Mouse (Mus musculus) hindlimb bud, embryonic 11.5 days (tissue): Measurements from ENCODE around the gene Il2rb.

Experiments used
- DNase-seq: peaks from one replicate; pipeline ENCODE4 v3.0.0-alpha.2; 2012; ENCODE audit warnings: low read depth, low spot score; ENCODE audit errors: extremely low spot score

Il2rb gene

DNA sequence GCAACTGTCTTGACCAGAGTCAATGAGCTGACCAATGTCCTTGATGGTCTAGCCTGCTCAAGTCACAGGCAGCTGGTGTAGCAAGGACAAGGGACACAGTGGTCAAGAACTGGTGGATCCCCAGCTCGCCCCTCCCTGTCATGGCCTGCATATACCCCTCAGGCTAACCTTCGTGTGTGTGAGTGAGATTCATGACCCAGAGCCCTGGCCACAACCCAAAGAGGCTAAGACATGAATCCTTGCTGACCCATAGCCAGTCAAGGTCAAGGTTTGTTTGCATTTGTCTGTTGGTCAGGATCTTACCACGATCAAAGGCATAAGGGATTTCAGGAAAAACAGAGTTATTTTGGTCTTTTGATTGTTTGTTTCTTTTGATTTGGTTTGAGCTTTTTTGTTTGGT, 12.6 kb downstream of the Il2rb start:
- DNase-seq = no peak

DNA sequence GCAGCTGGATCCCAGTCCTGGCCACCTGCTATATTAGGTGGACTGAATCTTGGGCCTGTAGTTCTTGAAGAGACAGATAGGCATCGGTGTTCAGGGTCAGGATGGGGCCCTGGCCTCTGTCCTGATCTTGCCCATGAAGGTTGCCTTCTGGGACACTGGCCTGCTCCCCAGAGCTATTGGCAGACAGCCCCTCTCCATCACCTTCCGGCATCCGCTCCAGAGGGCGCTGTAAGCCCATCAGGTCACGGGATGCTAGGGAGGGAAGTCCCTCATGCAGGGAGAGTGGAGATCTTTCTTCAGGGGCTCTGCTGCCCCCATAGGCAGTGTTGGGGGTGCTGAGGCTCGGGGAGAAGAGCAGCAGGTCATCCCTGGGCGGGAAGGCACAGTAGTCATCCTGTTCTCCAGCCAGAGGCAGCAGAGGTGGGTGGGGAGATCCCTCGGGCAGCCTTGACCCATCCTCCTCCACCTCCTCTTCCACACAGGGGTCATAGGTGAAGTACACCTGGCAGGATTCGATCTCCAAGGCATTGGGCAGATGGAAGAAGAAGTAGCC, 13.5 kb downstream of the Il2rb start:
- no peak for DNase-seq

DNA sequence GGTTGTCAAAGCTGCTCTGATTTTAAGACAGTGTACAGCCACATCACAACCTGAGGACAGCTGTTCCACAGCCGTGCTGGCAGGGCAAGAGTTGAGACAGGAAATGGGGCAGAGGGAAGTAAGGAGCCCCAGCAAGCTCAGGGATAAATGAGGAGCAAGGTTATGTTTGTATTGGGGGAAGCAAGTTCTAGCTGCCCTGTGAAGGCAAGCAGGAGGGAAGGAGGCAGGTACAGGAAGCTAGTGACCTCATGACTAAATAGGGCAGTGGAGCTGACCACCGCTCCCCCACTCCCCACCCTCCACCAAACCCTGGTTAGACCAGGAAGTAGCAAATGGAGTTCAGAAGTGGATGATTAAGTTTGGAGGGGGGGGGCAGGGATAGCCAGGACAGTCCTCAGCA, 14.1 kb downstream of the Il2rb start:
- no peak for DNase-seq

DNA sequence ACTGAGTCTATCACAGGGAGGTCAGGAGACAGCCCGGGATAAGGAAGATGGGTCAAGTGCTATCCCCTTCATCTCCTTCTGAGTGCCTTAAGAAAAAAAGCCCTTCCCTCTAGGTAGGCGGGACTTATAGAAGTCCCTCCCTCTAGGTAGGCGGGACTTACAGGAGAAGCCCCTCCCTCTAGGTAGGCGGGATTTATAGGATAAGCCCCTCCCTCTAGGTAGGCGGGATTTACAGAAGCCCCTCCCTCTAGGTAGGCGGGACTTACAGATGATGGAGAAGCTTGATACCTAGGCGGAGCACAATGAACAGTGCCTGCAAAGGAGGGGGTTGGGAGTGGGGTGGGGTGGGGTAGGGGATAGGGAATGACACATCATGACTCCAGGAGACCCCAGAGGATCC, 15.0 kb downstream of the Il2rb start:
- no peak for DNase-seq

DNA sequence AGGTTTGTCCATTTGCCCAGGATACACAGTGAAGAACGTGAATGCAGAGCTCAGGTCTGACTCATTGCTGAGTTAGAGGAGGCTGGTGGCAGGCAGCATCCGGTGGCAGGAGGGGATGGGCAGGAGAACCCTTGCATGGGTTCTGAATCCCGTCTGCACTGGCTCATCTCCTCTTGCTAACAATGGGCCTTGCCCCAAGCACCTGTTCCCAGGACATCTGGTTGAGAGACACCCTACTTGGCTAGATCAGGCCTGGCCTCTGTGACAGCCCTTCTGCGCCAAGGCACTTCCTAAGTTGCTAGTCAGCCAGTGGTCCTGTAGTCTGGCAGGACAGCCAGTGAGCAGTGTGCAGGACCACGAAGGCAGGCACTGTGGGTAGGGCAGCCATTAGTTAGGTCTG, 15.6 kb downstream of the Il2rb start:
- DNase-seq = no peak

DNA sequence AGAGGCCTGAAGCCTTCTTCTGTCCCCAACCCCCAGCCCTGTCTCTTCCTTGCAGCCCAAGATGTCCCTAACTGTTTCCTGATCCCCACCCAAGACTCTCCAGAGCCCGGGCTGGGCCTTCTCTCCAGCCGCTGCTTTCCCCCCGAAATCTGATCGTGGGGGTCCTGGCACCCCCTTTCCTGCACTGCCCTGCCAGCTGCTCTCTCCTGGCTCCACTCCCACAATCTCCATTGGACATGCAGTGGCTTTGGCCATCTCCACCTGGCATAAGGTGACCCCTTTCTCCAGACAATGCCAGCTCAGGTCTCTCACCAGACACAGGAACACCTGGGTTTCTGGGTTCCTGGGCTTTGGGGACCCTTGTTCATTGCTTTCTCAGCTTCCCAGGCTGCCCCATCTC, 17.0 kb downstream of the Il2rb start:
- DNase-seq = no peak

DNA sequence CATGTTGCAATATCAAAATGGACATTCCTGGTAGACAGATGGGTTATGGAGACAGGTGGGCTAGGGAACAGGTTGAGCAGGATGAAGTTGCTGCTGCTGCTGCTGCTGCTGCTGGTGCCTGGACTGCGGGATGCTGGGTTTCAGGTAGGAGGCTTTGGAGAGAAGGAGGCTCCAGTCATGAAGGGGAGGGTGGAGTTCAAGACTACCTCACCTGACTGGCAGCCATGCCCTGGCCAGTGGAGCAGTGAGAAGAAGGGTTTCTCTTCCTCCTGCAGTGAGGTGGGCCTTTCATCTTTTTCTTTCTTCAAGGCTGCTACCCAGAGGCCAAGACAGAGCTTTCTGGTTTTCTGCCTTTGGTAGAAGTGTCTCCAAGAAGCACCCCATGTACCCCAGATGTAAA, 18.2 kb downstream of the Il2rb start:
- no peak for DNase-seq

DNA sequence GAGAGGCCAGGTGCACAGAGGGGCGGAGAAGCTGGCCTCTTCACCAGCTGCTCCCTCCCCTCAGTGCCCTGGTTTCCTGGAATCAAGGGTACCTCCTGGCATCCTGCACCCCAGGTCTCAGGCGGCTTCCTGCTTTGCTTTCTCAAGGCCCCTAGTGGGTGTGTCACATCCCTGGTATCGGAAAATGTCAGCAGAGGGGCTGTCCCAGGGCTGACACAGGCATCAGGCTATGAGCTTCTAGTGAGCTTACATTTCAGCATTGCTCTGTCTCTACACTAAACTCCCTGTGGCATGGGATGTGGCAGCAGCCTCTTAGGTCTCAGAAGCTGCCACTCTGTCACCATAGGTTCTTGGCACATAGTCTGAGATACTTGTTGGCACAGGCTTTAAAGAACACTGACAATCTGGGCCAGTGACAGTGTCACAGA, 19.5 kb downstream of the Il2rb start:
- no peak for DNase-seq

DNA sequence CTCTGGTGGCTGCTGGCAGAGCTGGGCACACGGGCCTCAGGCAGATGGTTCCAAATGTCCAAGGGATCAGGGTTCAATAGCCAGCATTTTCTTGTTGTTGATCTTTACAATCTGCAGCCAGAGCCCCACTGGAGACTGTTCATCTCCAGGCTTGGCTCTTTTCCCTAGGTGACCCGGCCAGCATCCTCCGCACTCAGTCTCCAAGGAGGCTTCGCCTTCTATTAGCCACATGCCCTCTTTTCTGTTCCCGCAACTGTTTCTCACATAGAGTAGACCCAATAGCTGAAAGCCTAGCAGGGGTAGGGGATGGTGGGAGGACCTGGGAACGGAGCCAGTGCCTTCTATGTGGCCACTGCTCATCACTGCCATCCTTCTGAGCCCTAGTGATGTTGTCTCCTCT, 21.6 kb downstream of the Il2rb start:
- DNase-seq = no peak

DNA sequence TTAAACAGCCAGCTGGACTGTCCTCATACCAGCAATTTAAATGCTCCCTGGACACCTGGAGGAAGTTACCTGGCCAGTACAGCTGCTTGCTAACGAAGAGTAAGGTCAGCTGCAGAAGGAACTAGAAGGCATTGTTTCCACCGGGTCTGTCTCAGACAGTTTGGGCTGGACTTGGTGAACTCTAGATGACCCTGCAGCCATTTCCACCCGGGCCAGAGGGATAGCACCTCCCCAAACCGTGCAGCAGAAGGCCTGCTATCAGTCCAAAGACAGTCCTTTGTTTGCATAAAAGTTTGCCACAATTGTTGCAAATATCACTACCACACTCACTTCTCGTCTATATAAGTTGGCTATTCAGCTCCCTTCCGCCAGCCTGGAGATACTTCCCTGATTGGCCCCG, 23.2 kb downstream of the Il2rb start:
- no peak for DNase-seq

DNA sequence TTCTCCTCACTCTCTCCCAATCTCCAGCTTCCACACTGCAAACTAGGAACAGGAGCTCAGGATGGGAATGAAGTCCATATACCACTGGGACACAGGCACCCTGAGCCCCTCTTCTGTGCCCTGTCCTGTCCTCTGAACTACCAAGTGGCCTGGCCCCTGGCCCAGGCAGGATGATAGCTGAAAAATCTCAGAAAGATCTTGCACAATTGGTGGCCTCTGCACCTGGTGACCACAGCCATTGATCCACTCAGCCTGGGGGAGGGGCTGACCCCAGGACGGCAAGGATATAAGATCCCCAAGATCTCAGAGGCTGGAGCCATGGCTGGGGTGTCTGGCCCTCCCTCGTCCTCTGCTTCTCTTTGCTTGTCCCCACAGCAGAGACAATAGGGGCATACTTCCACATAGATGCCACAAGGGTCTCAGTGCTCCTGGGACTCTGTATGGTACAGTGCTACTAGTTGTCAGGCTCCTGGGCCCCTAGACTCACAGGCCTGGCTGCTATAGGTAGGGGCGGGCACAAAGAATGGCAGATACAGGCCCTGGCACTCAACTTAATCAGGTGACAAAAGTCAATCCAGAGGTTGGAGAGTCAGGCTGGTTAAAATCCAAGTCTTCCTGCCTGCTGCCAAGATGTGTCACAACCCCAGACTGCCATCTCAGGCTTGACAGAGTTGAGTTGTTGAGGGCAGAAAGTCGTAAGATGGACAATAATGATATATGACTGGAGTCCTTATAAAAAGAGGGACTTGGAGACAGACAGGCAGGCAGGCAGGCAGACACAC, 24.4 kb downstream of the Il2rb start:
- no peak for DNase-seq

DNA sequence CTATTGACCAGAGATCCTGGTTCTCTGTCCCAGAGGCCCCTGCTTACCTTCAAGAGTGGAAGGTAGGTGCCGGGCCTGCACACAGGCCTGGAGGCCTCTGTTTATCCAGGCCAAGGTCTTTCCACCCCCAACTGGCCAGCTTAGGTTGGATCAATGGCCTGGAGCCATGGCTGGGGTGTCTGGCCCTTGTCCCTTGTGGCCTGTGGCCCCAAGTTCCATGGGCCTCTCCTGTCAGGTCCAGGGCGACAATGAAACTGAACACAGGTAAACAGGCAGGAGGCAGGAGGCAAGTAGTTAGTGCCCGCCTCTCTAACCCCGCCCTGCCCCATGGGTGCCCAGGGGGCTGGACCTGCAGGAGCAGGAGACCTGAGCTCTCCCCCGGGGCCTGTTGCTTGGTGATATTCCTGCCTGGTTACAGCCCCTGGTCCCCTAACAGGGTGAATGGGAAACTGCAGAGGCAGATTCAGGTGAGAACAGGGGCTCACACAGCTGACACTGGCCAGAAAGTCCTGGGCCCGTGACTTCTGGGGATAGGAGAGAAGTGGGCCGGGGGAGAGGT, 26.6 kb downstream of the Il2rb start, which contains the start of gene Tmprss6:
Gene Tmprss6 (minus strand): TSS at position 256 of the 559 bp plus-strand sequence.
- no peak for DNase-seq

DNA sequence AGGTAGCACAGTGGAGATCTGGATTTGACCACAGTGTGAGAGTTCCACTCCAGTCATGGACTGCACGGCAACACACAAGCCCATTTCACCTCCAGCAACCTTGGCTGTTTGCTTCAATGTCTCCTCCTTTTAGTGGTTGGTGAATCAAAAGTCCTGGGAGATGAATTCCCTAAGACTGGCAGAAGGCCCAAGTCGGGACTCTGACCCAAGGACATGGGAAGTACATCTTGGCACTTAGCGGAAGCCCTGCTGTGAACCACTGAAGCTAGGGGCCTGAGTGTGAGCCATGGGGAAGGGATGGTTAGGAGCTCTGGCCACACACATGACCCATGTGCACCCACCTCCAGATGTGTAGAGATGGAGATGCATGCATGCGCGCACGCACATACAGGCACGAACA, 27.5 kb downstream of the Il2rb start:
- DNase-seq = no peak

DNA sequence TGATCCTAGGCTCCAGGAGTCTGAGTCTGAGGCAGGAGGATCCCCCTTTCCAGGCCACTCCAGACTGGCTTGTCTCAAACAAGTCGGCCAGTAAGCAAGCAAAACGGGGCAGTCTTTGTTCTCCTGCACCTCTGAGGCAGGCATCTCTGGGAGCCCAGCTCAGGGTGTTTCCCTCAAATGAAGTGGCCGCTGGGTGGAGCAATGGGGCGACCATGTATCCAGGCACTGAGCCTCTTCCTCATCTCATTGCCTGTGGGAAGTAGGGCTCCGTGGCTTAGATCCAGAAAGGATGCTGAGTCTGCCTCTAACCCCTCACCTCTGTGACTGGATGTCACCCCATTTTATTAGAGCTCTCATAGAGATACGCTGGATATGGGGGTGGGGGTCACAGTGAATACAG, 28.3 kb downstream of the Il2rb start:
- DNase-seq = no peak

DNA sequence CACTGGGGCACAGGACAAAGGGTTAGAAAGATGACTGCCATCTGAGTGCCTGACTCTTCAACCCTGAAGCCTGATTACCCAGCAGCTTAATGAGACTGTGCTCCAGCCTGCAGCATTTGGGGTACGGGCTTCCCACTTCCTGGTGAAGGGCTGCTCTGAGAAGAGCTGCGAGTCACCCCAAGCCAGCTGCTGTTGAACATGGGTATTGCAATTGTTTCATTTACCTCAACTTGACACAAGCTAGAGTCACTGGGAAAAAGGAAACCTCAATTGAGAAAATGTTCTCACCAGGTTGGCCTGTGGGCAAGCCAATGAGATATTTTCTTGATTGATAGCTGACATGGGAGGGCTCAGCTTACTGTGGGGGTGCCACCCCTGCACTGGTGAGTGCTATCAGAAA, 32.1 kb downstream of the Il2rb start:
- DNase-seq = no peak

DNA sequence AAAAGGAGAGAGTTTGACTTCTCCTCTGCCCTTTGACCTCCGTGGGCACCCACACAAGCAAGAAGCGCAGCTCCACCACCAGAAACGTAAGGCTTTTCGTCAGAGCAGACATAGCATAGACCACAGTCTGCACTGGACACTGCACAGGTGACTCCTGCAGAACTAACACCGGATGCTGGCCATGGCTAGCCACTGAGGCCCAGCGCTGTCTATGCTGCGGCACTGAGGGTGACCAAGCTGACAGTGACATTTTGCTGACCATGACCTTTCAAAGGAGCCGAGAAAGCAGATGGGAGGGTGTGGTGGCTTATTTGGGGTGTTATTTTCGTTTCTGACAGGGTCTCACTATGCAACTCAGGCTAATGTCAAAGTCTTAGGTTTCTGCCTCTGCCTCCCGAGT, 37.9 kb downstream of the Il2rb start:
- DNase-seq = no peak

DNA sequence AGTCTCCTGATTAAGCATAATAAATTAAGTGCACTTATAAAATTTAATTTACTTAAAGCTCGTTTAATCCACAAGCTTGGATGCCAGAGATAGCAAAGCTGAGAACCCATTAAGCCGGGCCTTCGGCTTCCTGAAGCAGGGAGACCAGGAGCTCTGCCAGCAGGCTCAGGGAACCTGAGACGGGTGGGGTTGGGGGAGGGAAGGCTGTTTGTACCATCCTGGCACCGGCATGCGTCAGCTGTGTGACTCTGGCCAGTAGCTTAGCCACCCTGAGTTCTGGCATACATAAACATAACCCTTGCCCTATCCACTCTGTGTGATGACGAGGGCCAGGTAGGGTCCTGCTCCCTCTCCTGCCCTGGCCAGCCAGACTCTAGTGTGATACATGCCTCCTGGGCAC, 39.0 kb downstream of the Il2rb start:
- no peak for DNase-seq

DNA sequence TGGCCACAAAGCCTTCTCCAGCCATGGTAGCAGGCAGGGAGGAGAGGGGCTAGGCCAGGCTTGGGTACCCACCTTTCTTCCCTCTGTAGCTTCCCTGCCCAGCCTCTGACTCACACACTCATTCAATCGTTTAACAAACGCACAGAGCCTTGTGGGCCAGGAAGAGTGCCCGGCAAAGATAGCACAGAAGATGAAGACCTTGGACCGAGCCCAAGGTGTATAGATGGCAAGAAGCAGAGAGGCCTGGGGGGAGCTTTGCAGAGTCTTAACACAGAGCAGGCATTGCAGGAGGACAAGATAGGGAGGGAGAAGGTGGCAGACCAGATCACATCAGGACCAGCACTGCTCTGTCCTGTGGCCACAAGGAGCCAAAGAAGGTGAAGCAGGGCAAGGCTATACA, 39.9 kb downstream of the Il2rb start:
- DNase-seq = no peak

DNA sequence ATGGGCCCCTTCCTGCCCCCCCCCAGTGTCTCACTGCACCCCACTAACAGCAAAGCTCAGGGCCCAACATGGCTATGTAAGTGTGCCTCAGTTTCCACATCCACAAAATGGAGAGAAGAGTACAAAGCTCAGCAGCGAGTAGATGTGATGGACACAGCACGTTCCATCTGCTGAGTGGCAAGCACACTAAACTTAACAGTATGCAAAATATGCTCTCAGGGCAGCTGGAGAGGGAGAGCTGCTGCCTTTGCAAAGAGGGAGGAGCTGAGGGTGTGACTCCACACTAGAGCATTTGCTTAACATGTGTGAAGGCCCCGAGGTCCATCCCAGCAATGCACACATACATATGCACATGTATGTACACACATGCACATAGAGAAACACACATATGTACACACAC, 42.1 kb downstream of the Il2rb start:
- DNase-seq = no peak

DNA sequence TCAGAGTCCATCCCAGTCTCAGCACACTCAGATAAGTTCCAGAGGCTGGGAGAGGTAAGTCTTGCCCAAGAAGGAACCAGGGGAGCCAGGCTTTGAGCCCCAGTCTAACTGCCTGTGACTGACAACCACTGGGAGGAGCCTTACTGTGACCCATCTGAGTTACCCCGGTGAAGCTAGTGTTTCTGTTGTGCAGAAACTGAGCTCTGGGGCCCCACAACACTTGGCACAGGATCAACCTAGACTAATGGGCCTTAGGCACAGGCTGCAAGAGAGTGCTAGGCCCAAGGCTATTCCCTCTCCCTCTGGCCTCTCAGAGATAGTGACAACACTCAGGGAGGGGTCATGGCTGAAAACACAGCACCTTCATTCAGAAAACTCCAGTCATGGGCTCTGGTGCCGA, 43.9 kb downstream of the Il2rb start:
- DNase-seq = no peak

DNA sequence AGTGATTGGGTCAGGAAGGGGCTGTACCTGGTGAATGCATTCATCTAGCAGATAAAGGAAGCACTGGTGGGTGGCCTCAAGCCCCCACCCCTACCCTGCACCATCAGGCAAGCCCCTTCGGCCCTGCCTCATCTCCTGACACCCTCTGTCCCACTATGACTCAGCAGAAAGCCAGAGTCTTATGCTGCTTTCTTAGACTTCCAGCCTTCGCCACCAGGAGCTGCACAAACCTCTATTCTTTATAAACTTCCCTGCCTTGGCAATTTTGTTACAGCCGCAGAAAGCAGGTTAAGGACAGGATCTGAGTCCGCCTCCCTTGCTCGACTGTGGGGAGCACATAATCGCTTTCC, 44.7 kb downstream of the Il2rb start:
- no peak for DNase-seq

DNA sequence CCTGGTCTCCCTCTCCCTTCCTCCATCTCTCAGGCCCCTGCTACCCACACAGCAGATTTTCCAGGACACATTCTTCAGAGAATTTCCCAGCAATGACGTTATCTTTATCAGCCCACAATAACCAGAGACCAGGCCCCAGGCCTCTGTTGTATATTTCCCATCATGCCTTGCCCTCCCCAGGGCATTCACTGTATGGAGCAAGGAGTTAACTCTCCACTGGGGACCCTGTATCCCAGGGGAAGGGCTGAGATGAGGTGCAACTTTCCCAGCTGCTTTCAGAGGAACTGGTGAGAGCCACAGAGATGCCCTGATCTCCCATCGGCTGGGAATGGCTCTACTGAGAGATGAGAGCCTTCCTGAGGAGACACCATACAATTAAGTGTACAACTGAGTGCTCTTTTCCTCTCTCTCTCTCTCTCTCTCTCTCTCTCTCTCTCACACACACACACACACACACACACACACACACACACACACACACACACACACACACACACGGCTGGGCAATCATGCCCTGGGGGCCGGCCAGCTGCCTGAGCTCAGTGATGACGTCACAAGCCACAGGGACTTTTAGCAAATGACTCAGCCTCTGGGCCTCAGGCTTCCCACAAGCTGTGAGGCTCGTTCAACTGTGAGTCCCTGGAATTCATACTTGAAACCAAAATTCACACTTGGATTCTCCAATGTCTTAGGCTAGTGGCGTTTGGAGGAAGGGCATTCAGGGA, 45.2 kb downstream of the Il2rb start:
- DNase-seq = no peak
